Mouse (Mus musculus) heart, postnatal 25 days (tissue): ENCODE data around the gene Dysf. TPM values are rescaled to one million over a fixed set of nuclear protein-coding genes. Genes with fewer than 3 reads are reported as not detected.
A peak's percentile ranks its signal among the peaks of the same experiment; 100 is the strongest.

Experiments used
- DNase-seq: peaks from one replicate; pipeline ENCODE4 v3.0.0; 2022; ENCODE audit warnings: low spot score
- intact Hi-C: fragments of 180-260 bp; cut with DNase I; formaldehyde crosslinking; loops from one replicate; pipeline ENCODE4 v1.15.1; 2025
- total RNA-seq, 2 experiments: library from RNA; stranded (reverse); gene quantifications; 2 replicates each; pipeline ENCODE4 v1.2.3; 2021

Dysf gene
- total RNA-seq, 2 experiments from 2014 or later = 111 to 119 TPM

- intact Hi-C loops = loop anchor here (2.0 kb wide), 1 partner anchor 18 kb away; no protein-coding TSS in a partner anchor
- DNase-seq = no peak
Observed at GRCm38 (mm10) chr6:84044679-84045078, 36.3 kb downstream of the Dysf start.

DNA sequence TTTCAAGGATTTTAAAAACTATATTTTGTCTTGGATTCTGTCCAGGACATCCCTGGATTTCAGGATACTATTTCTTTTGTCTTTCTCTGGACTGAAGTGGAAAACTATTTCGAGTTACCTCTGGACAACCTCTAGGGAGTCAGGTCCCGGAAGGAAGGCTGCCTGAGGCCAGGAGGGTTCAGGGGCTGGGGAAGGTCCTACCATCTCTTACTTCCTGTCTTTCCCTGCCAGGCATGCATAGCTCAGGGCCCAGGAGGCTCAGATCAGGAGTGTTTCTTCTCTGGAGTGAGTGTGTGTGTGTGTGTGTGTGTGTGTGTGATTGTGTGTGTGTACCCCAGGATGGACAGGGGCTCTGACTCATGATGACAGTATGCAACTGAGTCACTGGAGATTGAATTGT, 40.5 kb downstream of the Dysf start:
- intact Hi-C loops = no loop called here
- DNase-seq = peak; percentile 21

GRCm38 (mm10) chr6:84050238-84050637, 41.8 kb downstream of the Dysf start:
- intact Hi-C loops = no loop called here
- no peak for DNase-seq

GRCm38 (mm10) chr6:84051032-84051431, 42.6 kb downstream of the Dysf start:
- DNase-seq = no peak
- intact Hi-C loops = no loop called here

DNA sequence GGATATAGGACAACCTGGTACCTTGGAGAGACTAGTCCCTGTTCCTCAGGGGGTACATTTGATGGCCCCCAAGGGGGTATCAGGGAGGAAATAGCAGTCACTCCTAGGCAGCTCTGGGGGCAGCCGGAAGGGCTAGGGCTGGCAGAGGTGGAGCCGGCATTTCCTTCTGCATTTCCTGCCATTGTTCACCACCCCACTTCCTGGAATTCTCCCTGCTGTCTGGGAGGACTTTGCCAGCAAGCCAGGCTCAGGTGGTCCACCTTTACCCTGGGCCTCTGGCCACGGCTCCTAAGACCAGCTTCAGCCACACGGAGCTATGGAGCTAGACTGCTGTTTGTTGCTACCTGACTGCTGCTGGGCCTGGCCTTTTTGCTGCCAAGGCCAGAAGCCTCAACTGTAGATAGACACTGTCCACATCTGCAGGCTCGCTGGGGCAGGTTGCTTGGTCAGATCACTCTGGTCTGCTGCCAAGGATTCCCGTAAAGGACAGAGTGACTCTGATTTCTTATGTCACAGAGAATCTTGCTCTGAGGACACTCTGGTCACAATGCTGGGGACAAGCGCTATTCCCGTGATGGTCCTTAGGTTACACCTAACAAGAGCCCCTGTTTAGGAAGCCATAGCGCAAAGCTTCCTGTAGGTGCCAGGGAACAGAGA, 45.6 kb downstream of the Dysf start:
- intact Hi-C loops = no loop called here
- peak; percentile 26 for DNase-seq

DNA sequence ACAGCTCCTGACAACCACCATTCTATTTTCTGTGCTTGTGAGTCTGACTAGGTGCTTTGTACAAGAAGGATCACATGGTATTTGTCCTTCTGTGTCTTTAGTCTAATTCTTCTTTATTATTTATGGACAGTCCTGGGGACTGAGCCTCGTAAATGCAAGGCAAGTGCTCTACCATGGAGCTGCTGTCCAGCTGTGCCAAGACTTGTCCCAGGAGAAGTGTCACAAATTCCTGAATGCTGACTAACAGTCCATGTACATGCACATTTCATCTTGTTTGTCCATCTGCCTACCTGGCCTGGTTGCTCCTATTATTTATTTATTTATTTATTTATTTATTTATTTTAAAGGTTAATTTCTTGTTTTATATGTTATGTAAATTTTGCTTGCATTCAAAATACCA, 47.2 kb downstream of the Dysf start:
- intact Hi-C loops = no loop called here
- no peak for DNase-seq

DNA sequence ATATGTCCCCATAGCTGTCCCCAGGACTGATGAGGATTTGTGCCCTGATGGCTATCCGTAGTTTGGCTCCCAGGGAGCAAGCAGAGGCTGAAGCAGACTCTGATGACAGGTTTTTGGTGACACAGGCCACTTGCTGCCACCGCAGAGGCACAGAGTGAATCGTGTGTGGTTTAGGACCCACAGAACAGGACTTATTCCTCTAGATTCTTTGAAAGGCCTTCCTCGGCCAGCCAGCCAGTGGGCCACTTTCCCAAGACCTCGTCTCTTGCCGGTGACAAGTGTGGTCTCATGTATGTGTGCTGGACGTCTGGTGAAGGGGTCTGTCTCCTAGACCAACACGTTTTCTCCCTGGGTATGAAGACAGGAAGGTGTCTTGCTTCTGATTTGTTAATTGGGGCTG, 48.8 kb downstream of the Dysf start:
- intact Hi-C loops = no loop called here
- DNase-seq = no peak

- intact Hi-C loops = no loop called here
- peak; percentile 51 for DNase-seq
Observed at GRCm38 (mm10) chr6:84058671-84059141, 50.3 kb downstream of the Dysf start.

- no peak for DNase-seq
- intact Hi-C loops = loop anchor here (1.0 to 2.0 kb wide), 2 partner anchors 41 to 177 kb away; no protein-coding TSS in a partner anchor
Observed at GRCm38 (mm10) chr6:84059771-84060414, 51.5 kb downstream of the Dysf start.

GRCm38 (mm10) chr6:84061328-84061727, 52.9 kb downstream of the Dysf start:
- intact Hi-C loops = loop anchor here (1.0 to 2.0 kb wide), 2 partner anchors 46 to 179 kb away; no protein-coding TSS in a partner anchor
- DNase-seq = no peak

- DNase-seq = no peak
- intact Hi-C loops = no loop called here
Observed at GRCm38 (mm10) chr6:84062541-84062940, 54.2 kb downstream of the Dysf start.

- intact Hi-C loops = no loop called here
- DNase-seq = no peak
Observed at GRCm38 (mm10) chr6:84068236-84068635, 59.8 kb downstream of the Dysf start.

- intact Hi-C loops = no loop called here
- no peak for DNase-seq
Observed at GRCm38 (mm10) chr6:84070251-84070650, 61.9 kb downstream of the Dysf start.

GRCm38 (mm10) chr6:84072574-84072973, 64.2 kb downstream of the Dysf start:
- no peak for DNase-seq
- intact Hi-C loops = no loop called here

- DNase-seq = no peak
- intact Hi-C loops = loop anchor here (5.0 kb wide), 1 partner anchor 834 kb away; no protein-coding TSS in a partner anchor
Observed at GRCm38 (mm10) chr6:84078172-84078571, 69.8 kb downstream of the Dysf start.

DNA sequence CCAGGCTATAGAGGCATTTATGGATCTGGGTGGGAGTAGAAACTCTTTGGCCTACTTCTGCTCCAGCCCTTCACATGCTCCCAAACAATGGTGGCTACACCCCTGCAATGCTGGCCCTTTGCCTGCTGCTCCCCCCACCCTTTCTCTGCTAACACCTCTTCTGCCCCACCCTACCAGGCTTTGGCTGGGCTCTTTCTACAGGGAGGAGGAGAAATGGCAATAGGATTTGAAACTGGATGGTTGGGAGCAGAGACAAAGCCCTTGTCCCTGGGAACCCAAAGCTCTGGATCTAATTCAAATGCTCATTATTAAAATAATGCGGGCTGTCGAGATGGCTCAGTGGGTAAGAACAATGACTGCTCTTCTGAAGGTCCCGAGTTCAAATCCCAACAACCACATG, 72.2 kb downstream of the Dysf start:
- intact Hi-C loops = no loop called here
- no peak for DNase-seq

DNA sequence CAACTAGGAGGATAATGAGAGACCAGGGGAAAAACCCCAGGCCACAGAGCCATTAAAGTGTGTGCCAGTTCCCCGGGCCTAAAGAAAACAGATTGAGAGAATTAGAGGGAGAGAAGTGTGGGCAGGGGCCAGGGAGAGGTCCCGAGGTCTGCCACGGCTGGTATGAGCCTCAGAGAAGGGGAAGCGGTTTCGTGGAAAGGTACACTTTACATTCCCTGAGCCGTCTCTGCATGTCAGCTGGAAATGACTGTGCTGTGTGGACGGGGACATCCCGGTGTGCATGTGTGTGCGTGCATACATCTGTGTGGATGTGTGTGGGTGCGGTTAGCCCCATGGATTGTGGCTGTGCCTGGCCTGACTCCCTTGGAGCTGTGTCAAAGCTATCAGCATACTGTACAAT, 76.4 kb downstream of the Dysf start:
- DNase-seq = no peak
- intact Hi-C loops = no loop called here

- DNase-seq = no peak
- intact Hi-C loops = loop anchor here (5.0 to 10.0 kb wide), 3 partner anchors 311 to 484 kb away; no protein-coding TSS in a partner anchor
Observed at GRCm38 (mm10) chr6:84093473-84093872, 85.1 kb downstream of the Dysf start.

DNA sequence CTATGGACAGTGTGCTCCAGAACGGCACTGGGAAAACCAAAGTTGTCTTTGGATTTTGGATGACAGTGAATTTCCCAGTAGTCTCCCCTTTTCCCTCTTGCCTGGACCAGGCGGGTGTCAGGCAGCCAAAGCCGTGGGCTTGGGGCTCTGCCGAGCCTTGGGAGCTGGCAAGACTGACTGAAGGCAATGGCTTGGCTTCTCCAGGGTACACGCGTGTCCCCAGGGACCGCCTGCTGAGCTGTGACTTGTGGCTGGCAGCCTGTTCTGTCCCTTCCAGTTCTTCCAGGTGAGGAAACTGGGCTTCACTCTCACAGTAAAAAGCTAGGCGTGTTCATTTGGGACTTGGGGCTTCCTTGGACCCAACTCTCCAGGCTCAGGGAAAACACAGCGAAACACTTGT, 86.1 kb downstream of the Dysf start:
- intact Hi-C loops = loop anchor here (2.0 to 10.0 kb wide), 4 partner anchors 310 to 496 kb away; no protein-coding TSS in a partner anchor

DNA sequence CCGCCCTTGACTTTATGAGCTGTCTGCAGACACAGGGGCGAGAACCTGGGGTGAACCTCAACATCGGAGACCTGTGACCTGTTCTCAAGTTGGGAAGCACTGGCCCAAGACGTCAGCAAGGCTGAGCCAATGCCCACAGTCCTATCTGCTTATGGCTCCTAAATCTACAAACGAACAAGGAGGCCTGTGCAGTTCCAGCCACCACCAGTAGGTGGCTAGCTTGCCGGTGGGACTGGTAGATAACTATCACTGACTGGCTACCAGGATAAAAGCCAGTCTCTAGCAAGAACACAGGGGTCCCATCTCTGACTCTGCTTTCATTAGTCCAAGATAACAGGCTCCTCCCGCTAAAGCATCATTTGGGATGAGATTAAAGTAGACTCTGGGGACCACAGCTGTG, 86.6 kb downstream of the Dysf start:
- DNase-seq = no peak

More for the DNA sequence above, 86.1 kb downstream of the Dysf start:
- no peak for DNase-seq

DNA sequence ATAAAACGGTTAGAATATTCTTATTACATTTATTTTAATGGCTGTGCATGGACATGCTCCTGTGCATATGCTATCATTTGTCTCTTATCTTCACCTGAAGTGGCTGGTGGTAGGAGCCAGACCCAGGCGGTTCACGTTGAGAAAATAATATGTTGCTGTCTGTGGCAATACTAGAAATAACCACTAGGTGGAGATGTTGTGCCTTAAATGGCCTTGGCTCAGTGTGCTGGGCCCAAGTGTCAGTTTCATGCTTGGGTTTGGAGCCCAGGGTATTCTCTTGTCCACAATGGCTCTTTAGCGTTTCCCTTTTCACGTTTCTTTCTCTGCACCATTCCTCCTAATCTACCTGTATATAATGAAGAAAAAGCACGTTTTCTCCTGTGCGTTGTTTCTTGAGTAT, 87.5 kb downstream of the Dysf start:
- DNase-seq = no peak
- intact Hi-C loops = loop anchor here (2.0 to 10.0 kb wide), 8 partner anchors 51 to 921 kb away; no protein-coding TSS in a partner anchor

More for the DNA sequence above, 86.6 kb downstream of the Dysf start:
- intact Hi-C loops = loop anchor here (2.0 to 10.0 kb wide), 10 partner anchors 52 to 922 kb away; no protein-coding TSS in a partner anchor
